Mouse (Mus musculus): ENCODE measurements at regions not wholly inside any gene's neighbourhood (a gene's known extent, or its start where the extent isn't known, plus 50 kb on each side); places are given as distances from the start of the nearest gene placed in this dataset.
"Not testable (repeated sequence)": the region's sequence is repeated elsewhere in the genome, so short reads cannot be mapped to it uniquely, and the experiment has no call there.

GRCm38 (mm10) chr1:44331732-44332131 is 113.0 kb upstream of the Mettl21e start:
- DNase-seq: not testable (repeated sequence)

GRCm38 (mm10) chr1:44325483-44325882 is 106.7 kb upstream of the Mettl21e start:
- DNase-seq: peak; percentile 3 to 5

Measured in kidney, postnatal 4 days (tissue).